Mouse (Mus musculus) ES-Bruce4 (cell line): ENCODE measurements around the gene Ppp1r2. TPM values are rescaled to one million over a fixed set of nuclear protein-coding genes. Genes with fewer than 3 reads are reported as not detected.
"Not testable (repeated sequence)": the region's sequence is repeated elsewhere in the genome, so short reads cannot be mapped to it uniquely, and the experiment has no call there.

Experiments
- H3K27ac ChIP-seq: 2 replicates; pipeline ENCODE4 v1.5.1; 2012; ENCODE audit warnings: low read length, inconsistent platforms; ENCODE audit not compliant: insufficient read depth
- H3K27me3 ChIP-seq: 2 replicates; pipeline ENCODE4 v1.6.1; 2012; ENCODE audit warnings: mild to moderate bottlenecking, low read length, inconsistent platforms; ENCODE audit not compliant: control insufficient read depth, poor library complexity, insufficient read depth, severe bottlenecking
- H3K36me3 ChIP-seq: 2 replicates; pipeline ENCODE4 v1.6.1; 2012; ENCODE audit warnings: inconsistent platforms, mild to moderate bottlenecking, low read length, moderate library complexity; ENCODE audit not compliant: control insufficient read depth, poor library complexity, insufficient read depth, severe bottlenecking
- H3K4me1 ChIP-seq: one replicate; pipeline ENCODE4 v1.8.1; 2011; ENCODE audit warnings: low read length; ENCODE audit not compliant: control insufficient read depth, insufficient read depth
- H3K4me3 ChIP-seq: 2 replicates; pipeline ENCODE4 v1.5.1; 2011; ENCODE audit warnings: low read depth, mild to moderate bottlenecking, low read length
- H3K9ac ChIP-seq: 2 replicates; pipeline ENCODE4 v1.6.1; 2012; ENCODE audit warnings: low read depth, mild to moderate bottlenecking, inconsistent platforms; ENCODE audit not compliant: poor library complexity, severe bottlenecking
- H3K9me3 ChIP-seq: replicated peaks from 2 replicates; pipeline ENCODE4 v1.6.1; 2012; ENCODE audit warnings: mild to moderate bottlenecking, low read length, inconsistent platforms; ENCODE audit not compliant: control insufficient read depth, poor library complexity, insufficient read depth, severe bottlenecking
- CTCF ChIP-seq: IDR thresholded peaks from one replicate; pipeline ENCODE4 v1.8.1; 2011; ENCODE audit warnings: low read depth, low read length
- EP300 ChIP-seq: IDR thresholded peaks from 2 replicates; pipeline ENCODE4 v1.6.1; 2011; ENCODE audit warnings: low read depth, low read length; ENCODE audit not compliant: insufficient read depth
- POLR2A ChIP-seq: IDR thresholded peaks from one replicate; pipeline ENCODE4 v1.8.1; 2011; ENCODE audit warnings: low read length; ENCODE audit not compliant: insufficient read depth
- polyA plus RNA-seq: library from polyadenylated mRNA; stranded (reverse); fragments of >200 nt; gene quantifications from 2 replicates; pipeline ENCODE4 v1.2.4, GENCODE M21; 2011; ENCODE audit warnings: low read depth; ENCODE audit not compliant: missing spikeins, insufficient read depth, insufficient read length

The Ppp1r2 gene
- polyA plus RNA-seq, result 74.5 and 75.6 TPM in 2 replicates

DNA sequence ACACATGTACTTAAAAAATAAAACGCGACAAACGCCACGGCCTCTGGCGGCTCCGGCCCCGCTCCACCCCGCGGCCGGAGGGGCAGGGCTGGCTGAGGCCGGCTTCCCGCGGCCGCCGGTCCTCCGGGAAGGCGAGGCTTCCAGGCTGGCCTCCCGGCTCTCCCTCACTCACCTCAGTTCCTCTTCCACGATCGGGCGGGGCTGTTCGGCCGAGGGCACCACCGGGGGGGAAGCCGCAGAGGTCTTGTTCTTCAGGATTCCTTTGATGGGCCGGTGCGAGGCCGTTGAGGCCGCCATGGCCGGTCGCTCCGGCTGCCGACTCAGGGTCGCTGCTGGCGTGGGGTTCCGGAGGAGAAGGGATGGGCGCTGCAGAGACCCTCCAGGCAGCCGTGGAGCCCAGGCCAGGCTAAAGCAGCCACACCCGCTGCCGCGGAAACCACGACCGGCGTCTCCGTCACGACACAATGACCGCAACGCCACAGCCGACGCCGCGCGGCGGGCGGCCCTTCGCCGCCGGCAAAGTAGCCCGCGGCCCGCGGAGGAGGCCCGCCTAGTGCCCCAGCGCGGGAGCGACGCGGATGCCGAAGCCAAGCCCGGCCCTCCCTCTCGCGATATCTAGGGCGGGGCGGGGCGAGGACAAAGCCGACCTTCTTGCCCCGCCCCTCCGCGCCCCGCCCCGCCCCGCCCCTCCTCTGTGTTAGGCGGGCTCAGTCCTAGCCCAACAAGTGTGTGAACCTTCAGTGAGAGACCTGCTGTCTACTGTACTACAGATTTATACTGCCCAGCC, at the start of gene Ppp1r2:
Gene Ppp1r2, minus strand, starts transcription at position 604 of the 787 bp plus-strand sequence.
- no peak within 1 kb of the TSS for H3K27ac ChIP-seq
- H3K36me3 ChIP-seq, result peaks cover 9% of the 10 kb centered on the region
- peaks cover 3% of the 10 kb centered on the region for H3K4me1 ChIP-seq
- H3K9ac ChIP-seq, result peak within 1 kb of the TSS; percentile 99
- peak within 1 kb of the TSS; percentile 98 for H3K4me3 ChIP-seq
- TF ChIP-seq EP300 (no peak), POLR2A (peak; percentile 31)
- no peaks in the 10 kb centered on the region for H3K27me3 ChIP-seq
- H3K9me3 ChIP-seq, result no peaks in the 10 kb centered on the region

DNA sequence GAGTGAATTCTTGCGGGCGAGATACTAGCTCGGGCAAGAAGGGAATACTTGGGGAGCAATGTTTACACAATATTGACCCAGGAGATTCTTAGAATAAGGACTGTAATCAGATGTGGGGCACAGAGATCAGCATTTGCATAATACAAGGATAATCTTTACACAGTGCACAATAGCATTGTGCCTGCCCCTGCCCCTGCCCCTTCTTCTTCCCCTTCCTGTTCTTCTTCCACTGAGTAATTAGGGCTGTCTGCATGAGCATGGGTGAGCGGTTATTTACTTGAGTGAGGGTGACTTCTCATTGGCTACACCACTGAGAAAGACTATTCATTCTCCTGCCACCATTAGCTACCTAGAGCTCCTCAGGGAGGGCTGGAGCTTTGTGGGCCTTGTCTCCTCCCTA, 46.4 kb upstream of the Ppp1r2 start:
- no peak for TF ChIP-seq CTCF
- no peak for TF ChIP-seq EP300
- no peak for TF ChIP-seq POLR2A
- Histone ChIP-seq H3K36me3 (no peaks in the 10 kb centered on the region), H3K9me3 (no peaks in the 10 kb centered on the region), H3K27me3 (no peaks in the 10 kb centered on the region), H3K4me3 (no peak overlapping the region), H3K9ac (no peak overlapping the region), H3K27ac (no peak overlapping the region), H3K4me1 (peaks cover 4% of the 10 kb centered on the region)

DNA sequence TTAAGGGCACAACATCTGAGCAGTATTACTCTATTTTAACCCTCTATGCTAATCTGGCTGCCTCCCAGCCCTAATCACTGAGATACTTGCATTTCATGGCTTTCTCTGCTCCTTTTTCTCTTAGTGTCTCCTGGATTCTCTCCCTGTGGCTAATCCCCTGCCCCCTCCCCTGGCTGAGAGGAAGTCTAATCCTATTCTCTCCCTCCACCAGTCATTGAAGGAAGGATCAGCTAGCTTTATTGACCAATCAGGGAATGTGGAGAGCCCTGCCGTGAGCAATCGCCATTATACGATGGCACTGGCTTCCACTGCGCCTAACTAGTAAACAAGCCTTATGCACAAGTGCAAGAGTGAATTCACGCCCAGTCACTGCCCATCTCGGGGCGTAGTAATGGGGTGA, 45.9 kb upstream of the Ppp1r2 start:
- no peak overlapping the region for H3K9ac ChIP-seq
- TF ChIP-seq CTCF (no peak), EP300 (no peak), POLR2A (no peak)
- no peaks in the 10 kb centered on the region for H3K27me3 ChIP-seq
- H3K27ac ChIP-seq, result no peak overlapping the region
- H3K9me3 ChIP-seq, result no peaks in the 10 kb centered on the region
- peaks cover 4% of the 10 kb centered on the region for H3K4me1 ChIP-seq
- no peaks in the 10 kb centered on the region for H3K36me3 ChIP-seq
- no peak overlapping the region for H3K4me3 ChIP-seq

DNA sequence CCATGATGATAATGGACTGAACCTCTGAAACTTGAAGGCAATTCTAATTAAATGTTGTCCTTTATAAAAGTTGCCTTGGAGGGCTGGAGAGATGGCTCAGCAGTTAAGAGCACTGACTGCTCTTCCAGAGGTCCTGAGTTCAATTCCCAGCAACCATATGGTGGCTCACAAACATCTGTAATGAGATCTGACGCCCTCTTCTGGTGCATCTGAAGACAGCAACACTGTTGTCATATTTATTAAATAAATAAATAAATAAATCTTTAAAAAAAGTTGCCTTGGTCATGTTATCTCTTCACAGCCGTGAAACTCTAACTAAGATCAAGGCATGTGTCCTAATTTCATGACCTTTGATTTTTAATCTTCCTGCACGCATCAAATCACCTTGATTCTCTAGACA, 44.6 kb upstream of the Ppp1r2 start:
- H3K4me3 ChIP-seq, H3K9me3 ChIP-seq, H3K9ac ChIP-seq, H3K27me3 ChIP-seq, H3K4me1 ChIP-seq, H3K27ac ChIP-seq, H3K36me3 ChIP-seq: not testable (repeated sequence)

DNA sequence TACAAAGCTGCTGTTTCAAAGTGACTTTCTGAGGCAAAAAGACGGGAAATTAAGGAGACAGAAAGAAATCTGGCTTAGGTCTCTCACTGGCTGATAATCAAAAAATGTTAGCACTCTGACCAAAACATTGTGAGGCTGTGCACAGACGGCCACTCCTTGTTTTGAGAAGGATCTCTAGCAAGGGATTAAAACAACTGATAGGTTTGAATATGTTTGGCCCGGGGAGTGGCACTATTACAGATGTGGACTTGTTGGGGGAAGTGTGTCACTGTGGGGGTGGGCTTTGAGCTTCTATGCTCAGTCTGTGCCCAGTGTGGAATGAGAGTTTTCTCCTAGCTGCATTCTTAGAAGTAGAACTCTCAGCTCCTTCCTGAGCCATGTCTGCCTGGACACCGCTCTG, 44.2 kb upstream of the Ppp1r2 start:
- no peak for TF ChIP-seq POLR2A
- no peak for TF ChIP-seq CTCF
- no peak for TF ChIP-seq EP300
- Histone ChIP-seq H3K9me3 (no peaks in the 10 kb centered on the region), H3K9ac (no peak overlapping the region), H3K36me3 (no peaks in the 10 kb centered on the region), H3K27ac (no peak overlapping the region), H3K4me1 (no peaks in the 10 kb centered on the region), H3K4me3 (no peak overlapping the region), H3K27me3 (no peaks in the 10 kb centered on the region)

DNA sequence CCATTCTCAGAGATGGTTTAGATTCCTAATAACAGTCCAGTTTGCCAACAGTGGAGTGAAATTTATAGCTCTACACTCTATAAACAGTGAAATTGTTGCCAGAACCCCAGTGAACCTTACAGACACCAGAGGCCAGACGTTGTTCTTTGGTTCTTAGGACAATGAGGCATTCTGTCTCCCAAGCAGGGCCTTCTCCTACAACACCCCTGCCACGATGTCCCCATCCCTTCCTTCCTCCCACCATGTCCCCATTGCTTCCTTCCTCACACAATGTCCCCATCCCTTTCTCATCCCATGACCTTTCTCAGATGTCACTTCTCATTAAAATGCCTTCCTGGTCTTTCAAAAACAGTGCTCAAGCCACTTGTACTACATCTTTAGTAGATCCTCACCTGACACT, 43.3 kb upstream of the Ppp1r2 start:
- Histone ChIP-seq H3K27ac (no peak overlapping the region), H3K27me3 (no peaks in the 10 kb centered on the region), H3K4me1 (no peaks in the 10 kb centered on the region), H3K9me3 (no peaks in the 10 kb centered on the region), H3K4me3 (no peak overlapping the region), H3K9ac (no peak overlapping the region), H3K36me3 (no peaks in the 10 kb centered on the region)
- TF ChIP-seq EP300 (no peak), CTCF (no peak), POLR2A (no peak)

DNA sequence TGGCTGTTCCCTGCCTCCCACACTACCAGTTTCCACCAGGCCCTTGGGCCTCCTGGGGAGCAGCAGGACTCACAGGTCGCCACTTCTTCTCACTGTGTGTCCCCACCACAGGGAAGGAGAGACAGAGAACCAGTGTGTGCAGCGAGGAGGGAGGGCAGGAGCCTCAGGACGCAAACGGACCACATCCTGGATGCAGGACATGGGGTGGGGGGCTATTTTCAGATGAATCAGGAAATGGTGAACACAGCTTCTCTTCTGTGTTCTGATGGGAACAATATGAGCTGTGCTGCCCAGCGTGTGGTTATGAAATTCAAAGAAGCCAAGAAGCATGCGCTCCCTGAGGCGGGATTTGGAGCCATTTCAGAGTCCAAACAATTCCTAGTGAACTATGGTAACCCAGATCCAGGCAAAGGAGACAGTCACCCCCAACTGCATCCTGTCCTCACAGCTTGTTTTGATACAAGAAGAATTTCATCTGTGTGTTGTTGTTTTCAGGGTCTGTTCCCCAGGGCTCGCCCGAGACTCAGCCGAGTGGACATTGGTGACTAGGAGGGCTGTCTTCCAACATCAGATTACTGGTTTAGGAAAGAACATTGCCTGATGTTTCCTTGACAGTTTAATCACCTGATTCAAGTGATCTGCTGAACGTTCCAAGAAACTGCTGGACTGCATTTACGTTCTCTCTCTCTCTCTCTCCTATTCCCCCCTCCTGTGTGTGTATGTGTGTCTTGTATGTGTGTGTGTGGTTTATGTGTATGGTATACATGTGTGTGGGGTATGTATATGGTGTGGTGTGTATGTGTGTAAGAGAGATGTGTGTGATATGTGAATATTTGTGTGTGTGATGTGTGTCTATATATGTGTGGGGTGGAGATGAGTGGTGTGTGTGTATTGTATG, 41.4 kb upstream of the Ppp1r2 start:
- not testable (repeated sequence) for H3K27ac ChIP-seq, H3K9ac ChIP-seq, H3K4me1 ChIP-seq, H3K9me3 ChIP-seq, H3K36me3 ChIP-seq, H3K27me3 ChIP-seq, H3K4me3 ChIP-seq
